Mouse (Mus musculus) heart, adult 2 months (tissue): ENCODE data around the gene A830005F24Rik. TPM values are rescaled to one million over a fixed set of nuclear protein-coding genes. Genes with fewer than 3 reads are reported as not detected.
A peak's percentile ranks its signal among the peaks of the same experiment; 100 is the strongest.

Experiments used
- DNase-seq, 2 experiments: peaks; one replicate each; pipeline ENCODE4 v3.0.0; 2021
- H3K27ac ChIP-seq: fragments of 200-600 bp; 2 replicates; pipeline ENCODE4 v1.8.1; 2022
- H3K27me3 ChIP-seq: fragments of 200-500 bp; 2 replicates; pipeline ENCODE4 v1.6.1; 2012; ENCODE audit warnings: mild to moderate bottlenecking, low read length, inconsistent platforms, mixed read lengths; ENCODE audit not compliant: control insufficient read depth, insufficient read depth
- H3K36me3 ChIP-seq: fragments of 200-500 bp; 2 replicates; pipeline ENCODE4 v1.6.1; 2012; ENCODE audit warnings: low read length, inconsistent platforms; ENCODE audit not compliant: control insufficient read depth, insufficient read depth
- H3K4me1 ChIP-seq: fragments of 200-500 bp; 2 replicates; pipeline ENCODE4 v1.6.1; 2011; ENCODE audit warnings: low read length; ENCODE audit not compliant: control insufficient read depth, insufficient read depth
- H3K4me3 ChIP-seq: fragments of 200-600 bp; 2 replicates; pipeline ENCODE4 v1.8.1; 2022
- H3K79me2 ChIP-seq: fragments of 200-500 bp; replicated peaks from 2 replicates; pipeline ENCODE4 v1.6.1; 2012; ENCODE audit warnings: mild to moderate bottlenecking, inconsistent platforms, low read length, moderate library complexity, mixed read lengths; ENCODE audit not compliant: control insufficient read depth, insufficient read depth
- H3K9ac ChIP-seq: fragments of 200-500 bp; 2 replicates; pipeline ENCODE4 v1.6.1; 2012; ENCODE audit warnings: low read depth, mild to moderate bottlenecking, control low read depth, inconsistent platforms, low read length, mixed read lengths
- CTCF ChIP-seq: fragments of 200-600 bp; IDR thresholded peaks from 2 replicates; pipeline ENCODE4 v1.8.1; 2022; ENCODE audit warnings: antibody characterized with exemption, mild to moderate bottlenecking, moderate library complexity
- EP300 ChIP-seq: fragments of 200-500 bp; IDR thresholded peaks from 2 replicates; pipeline ENCODE4 v1.6.1; 2011; ENCODE audit warnings: low read depth, low read length, control low read depth; ENCODE audit not compliant: insufficient read depth
- POLR2A ChIP-seq: fragments of 200-500 bp; IDR thresholded peaks from 2 replicates; pipeline ENCODE4 v1.6.1; 2011; ENCODE audit warnings: mild to moderate bottlenecking, low read depth, low read length, control low read depth; ENCODE audit not compliant: insufficient read depth
- WGBS: fragments of 180-500 bp; shearing (Covaris S2); methylation state at CpG from one replicate; pipeline ENCODE4 v1.1.7; 2018; 5-methylcytosine and 5-hydroxymethylcytosine counted together
- intact Hi-C: fragments of 180-260 bp; cut with DNase I; formaldehyde crosslinking; loops from one replicate; pipeline ENCODE4 v1.15.1; 2025
- long read RNA-seq: library from polyadenylated mRNA; stranded (forward); transcript quantifications from one replicate; pipeline ENCODE4 v2.0.0, GENCODE M21; 2021
- polyA plus RNA-seq: library from polyadenylated mRNA; depleted of rRNA; stranded (reverse); fragments of >200 nt; gene quantifications from 2 replicates; pipeline ENCODE4 v1.2.3, GENCODE M21; 2012; rRNA removed
- total RNA-seq, 2 experiments: library from RNA; stranded (reverse); gene quantifications; 2 replicates each; pipeline ENCODE4 v1.2.3; 2021

Gene A830005F24Rik
- total RNA-seq (under 1 TPM in 1 of 2 experiments, not detected in 1; 0.30 TPM), polyA plus RNA-seq (0.23 TPM in 1 of 2 replicates, not detected in the other)
- long read RNA-seq = 0 reads

- 3% methylated on average over 34 of the region's 34 CpGs for WGBS
- Histone ChIP-seq H3K9ac (peak within 1 kb of the TSS; percentile 64), H3K4me3 (peak within 1 kb of the TSS; percentile 75), H3K79me2 (no peaks in the 10 kb centered on the region), H3K27ac (peak within 1 kb of the TSS; percentile 60), H3K36me3 (no peaks in the 10 kb centered on the region), H3K27me3 (no peaks in the 10 kb centered on the region), H3K4me1 (peaks cover 3% of the 10 kb centered on the region)
- intact Hi-C loops = no loop called here
- TF ChIP-seq POLR2A (peak; percentile 80), CTCF (no peak)
- peak; percentile 82 to 87 for DNase-seq
Observed at GRCm38 (mm10) chr13:48513003-48513929, at the start of gene A830005F24Rik, which contains the start of gene Zfp169. A830005F24Rik (plus strand) TSS chr13:48513570. Zfp169 (minus strand) TSS chr13:48513451.

GRCm38 (mm10) chr13:48464170-48464569 lies 49.2 kb upstream of the A830005F24Rik start:
- Histone ChIP-seq H3K4me3 (no peak overlapping the region), H3K79me2 (no peaks in the 10 kb centered on the region), H3K9ac (no peak overlapping the region), H3K27ac (no peak overlapping the region), H3K27me3 (no peaks in the 10 kb centered on the region), H3K36me3 (no peaks in the 10 kb centered on the region), H3K4me1 (no peaks in the 10 kb centered on the region)
- 18% methylated on average over 4 of the region's 4 CpGs for WGBS
- TF ChIP-seq POLR2A (no peak), CTCF (peak; percentile 95), EP300 (peak; percentile 59; the same call in 1 of the 2 replicates)
- intact Hi-C loops = loop anchor here (1.0 to 5.0 kb wide), 4 partner anchors 227 to 1163 kb away; no protein-coding TSS in a partner anchor
- DNase-seq = peak; percentile 46 to 66

- Histone ChIP-seq H3K9ac (no peak overlapping the region), H3K4me1 (no peaks in the 10 kb centered on the region), H3K27me3 (no peaks in the 10 kb centered on the region), H3K79me2 (no peaks in the 10 kb centered on the region), H3K27ac (no peak overlapping the region), H3K4me3 (no peak overlapping the region), H3K36me3 (no peaks in the 10 kb centered on the region)
- intact Hi-C loops = no loop called here
- 65% methylated on average over 10 of the region's 10 CpGs for WGBS
- no peak for DNase-seq
- TF ChIP-seq CTCF = no peak
Observed at GRCm38 (mm10) chr13:48466186-48466585, 47.2 kb upstream of the A830005F24Rik start.

GRCm38 (mm10) chr13:48468656-48469180 lies 44.7 kb upstream of the A830005F24Rik start:
- WGBS = 65% methylated on average over 15 of the region's 15 CpGs
- no peak for TF ChIP-seq POLR2A
- no peak for TF ChIP-seq EP300
- no peak for TF ChIP-seq CTCF

GRCm38 (mm10) chr13:48483606-48484005 lies 29.8 kb upstream of the A830005F24Rik start:
- Histone ChIP-seq H3K4me3 (no peak overlapping the region), H3K27me3 (no peaks in the 10 kb centered on the region), H3K36me3 (no peaks in the 10 kb centered on the region), H3K9ac (no peak overlapping the region), H3K79me2 (no peaks in the 10 kb centered on the region), H3K27ac (no peak overlapping the region), H3K4me1 (no peaks in the 10 kb centered on the region)
- 90% methylated on average over 4 of the region's 4 CpGs for WGBS
- no peak for DNase-seq
- intact Hi-C loops = no loop called here
- TF ChIP-seq POLR2A (no peak), EP300 (no peak), CTCF (no peak)

More at GRCm38 (mm10) chr13:48468656-48469180, 44.7 kb upstream of the A830005F24Rik start:
- no peaks in the 10 kb centered on the region for H3K36me3 ChIP-seq
- DNase-seq = no peak
- H3K4me1 ChIP-seq = no peaks in the 10 kb centered on the region
- H3K4me3 ChIP-seq = no peak overlapping the region
- intact Hi-C loops = no loop called here
- H3K79me2 ChIP-seq = no peaks in the 10 kb centered on the region
- no peak overlapping the region for H3K27ac ChIP-seq
- no peak overlapping the region for H3K9ac ChIP-seq
- H3K27me3 ChIP-seq = no peaks in the 10 kb centered on the region
